Mouse (Mus musculus): ENCODE measurements around the gene Zfp970. TPM values are rescaled to one million over a fixed set of nuclear protein-coding genes. Genes with fewer than 3 reads are reported as not detected.

Gene Zfp970
- total RNA-seq, 2 experiments from 2014 or later, result 5.9 to 26.9 TPM

Other genes starting within 250 kb of the Zfp970 start
- gene Gm14409, start 197.7 kb upstream of the Zfp970 start, total RNA-seq (2014; fragmentation: Nextera tagmentation), result not detected in 2 replicates
- gene Gm14409, start 197.7 kb upstream of the Zfp970 start, total RNA-seq (2017), result 0.30 TPM in 1 of 2 replicates, not detected in the other
- 1.8 TPM in 1 of 2 replicates, not detected in the other for gene Gm14412, start 140.4 kb upstream of the Zfp970 start, total RNA-seq (2014; fragmentation: Nextera tagmentation)
- gene Gm14412, start 140.4 kb upstream of the Zfp970 start, total RNA-seq (2017), result 0.91 TPM in 1 of 2 replicates, not detected in the other
- 4.4 TPM in 1 of 2 replicates, not detected in the other for gene Gm14418, start 66.4 kb upstream of the Zfp970 start, total RNA-seq (2014; fragmentation: Nextera tagmentation)
- gene Gm14418, start 66.4 kb upstream of the Zfp970 start, total RNA-seq (2017), result 8.0 TPM in 1 of 2 replicates, not detected in the other
- 2.3 and 7.8 TPM in 2 replicates for gene Gm14403, start 33.5 kb downstream of the Zfp970 start, total RNA-seq (2014; fragmentation: Nextera tagmentation)
- 14.2 TPM in 1 of 2 replicates, not detected in the other for gene Gm14403, start 33.5 kb downstream of the Zfp970 start, total RNA-seq (2017)
- gene Gm14406, start 113.5 kb downstream of the Zfp970 start, total RNA-seq (2014; fragmentation: Nextera tagmentation), result not detected in 2 replicates
- gene Gm14406, start 113.5 kb downstream of the Zfp970 start, total RNA-seq (2017), result 0.53 TPM in 1 of 2 replicates, not detected in the other

Measured in megakaryocyte-erythroid progenitor cell, adult 5-6 weeks (primary cell).